Comparison of ENCODE assay signal across 10 mouse cellular contexts in genomic region chr9:53818760-53819159, GRCm38 (mm10). TPM values are rescaled to one million over a fixed set of nuclear protein-coding genes. Genes with fewer than 3 reads are reported as not detected.
DNase-seq lines count a peak whose midpoint lies in the region; ATAC-seq and TF ChIP-seq lines count a peak whose summit lies in the region.
"Had no signal": no experiment of that assay in that cellular context is flagged by ENCODE, and none has a peak within 500 bp of the region (broad histone marks: within the 10 kb centered on the region; RNA-seq: fewer than 3 reads in every experiment).

No protein-coding gene starts in this region.

- no peaks in the 10 kb centered on the region for H3K36me3 ChIP-seq in hindbrain, embryonic 11.5 days (ENCODE audit: control insufficient read depth, insufficient read depth, low read length)
- H3K36me3 ChIP-seq in hindbrain, embryonic 12.5 days = no peaks in the 10 kb centered on the region
- peaks cover 22% of the 10 kb centered on the region for H3K36me3 ChIP-seq in ES-Bruce4 (ENCODE audit: control insufficient read depth, insufficient read depth, low read length, poor library complexity, severe bottlenecking)
- no peaks in the 10 kb centered on the region for H3K36me3 ChIP-seq in midbrain, postnatal 0 days (ENCODE audit: insufficient read depth, low read length)
- H3K36me3 ChIP-seq: embryonic facial prominence, embryonic 12.5 days; limb, embryonic 13.5 days had no signal

- H3K4me3 ChIP-seq in hindbrain, embryonic 11.5 days (ENCODE audit: low read depth, low read length) = no peak overlapping the region
- no peak overlapping the region for H3K4me3 ChIP-seq in hindbrain, embryonic 12.5 days
- H3K4me3 ChIP-seq in ES-Bruce4 (ENCODE audit: low read depth, low read length) = no peak overlapping the region
- H3K4me3 ChIP-seq in midbrain, postnatal 0 days (ENCODE audit: low read depth, low read length) = no peak overlapping the region
- H3K4me3 ChIP-seq: embryonic facial prominence, embryonic 12.5 days; limb, embryonic 13.5 days had no signal

- no peak overlapping the region for H3K27ac ChIP-seq in hindbrain, embryonic 11.5 days (ENCODE audit: low read depth, low read length)
- no peak overlapping the region for H3K27ac ChIP-seq in hindbrain, embryonic 12.5 days
- no peak overlapping the region for H3K27ac ChIP-seq in ES-Bruce4 (ENCODE audit: insufficient read depth, low read length)
- no peak overlapping the region for H3K27ac ChIP-seq in midbrain, postnatal 0 days (ENCODE audit: low read depth, low read length)
- H3K27ac ChIP-seq: embryonic facial prominence, embryonic 12.5 days; limb, embryonic 13.5 days had no signal

- no peak overlapping the region for H3K9ac ChIP-seq in hindbrain, embryonic 11.5 days (ENCODE audit: low read depth, low read length)
- H3K9ac ChIP-seq in hindbrain, embryonic 12.5 days = no peak overlapping the region
- no peak overlapping the region for H3K9ac ChIP-seq in ES-Bruce4 (ENCODE audit: low read depth, poor library complexity, severe bottlenecking)
- H3K9ac ChIP-seq in midbrain, postnatal 0 days (replicated peaks; ENCODE audit: low read length, poor library complexity, severe bottlenecking) = no peak overlapping the region
- H3K9ac ChIP-seq: embryonic facial prominence, embryonic 12.5 days; limb, embryonic 13.5 days had no signal

- peak; percentile 66 for DNase-seq in hindbrain, embryonic 11.5 days (ENCODE audit: low spot score)
- peak; percentile 46 for DNase-seq in brain, adult 2 months (ENCODE audit: low read depth, low spot score)
- DNase-seq in forelimb bud, embryonic 11.5 days (ENCODE audit: low read depth, low spot score) = peak; percentile 32
- DNase-seq in layer of hippocampus, adult 9-11 months = peak; percentile 21
- DNase-seq in midbrain, postnatal 0 days (ENCODE audit: low spot score) = peak; percentile 54
- peak; percentile 36 for DNase-seq in testis, postnatal 14 days (ENCODE audit: low spot score)

- ATAC-seq in hindbrain, embryonic 11.5 days (ENCODE audit: low FRiP score) = no peak
- no peak for ATAC-seq in hindbrain, embryonic 12.5 days (ENCODE audit: low FRiP score)
- ATAC-seq in midbrain, postnatal 0 days (ENCODE audit: low FRiP score) = no peak

- H3K4me2 ChIP-seq in hindbrain, embryonic 11.5 days (replicated peaks; ENCODE audit: low read depth, low read length) = no peak overlapping the region
- no peak overlapping the region for H3K4me2 ChIP-seq in hindbrain, embryonic 12.5 days (replicated peaks)
- no peak overlapping the region for H3K4me2 ChIP-seq in midbrain, postnatal 0 days (ENCODE audit: low read depth, low read length, poor library complexity, severe bottlenecking)
- H3K4me2 ChIP-seq: embryonic facial prominence, embryonic 12.5 days; limb, embryonic 13.5 days had no signal

- 39% methylated on average over 4 of the region's 4 CpGs for WGBS in hindbrain, embryonic 11.5 days
- 38% methylated on average over 4 of the region's 4 CpGs for WGBS in hindbrain, embryonic 12.5 days
- WGBS in midbrain, postnatal 0 days = 42% methylated on average over 4 of the region's 4 CpGs

- no peaks in the 10 kb centered on the region for H3K9me3 ChIP-seq in hindbrain, embryonic 11.5 days (ENCODE audit: control insufficient read depth, low read length)
- no peaks in the 10 kb centered on the region for H3K9me3 ChIP-seq in hindbrain, embryonic 12.5 days (replicated peaks)
- H3K9me3 ChIP-seq in ES-Bruce4 (replicated peaks; ENCODE audit: control insufficient read depth, insufficient read depth, low read length, poor library complexity, severe bottlenecking) = no peaks in the 10 kb centered on the region
- no peaks in the 10 kb centered on the region for H3K9me3 ChIP-seq in midbrain, postnatal 0 days (ENCODE audit: low read length)
- H3K9me3 ChIP-seq: embryonic facial prominence, embryonic 12.5 days; limb, embryonic 13.5 days had no signal

- peak; percentile 27 for TF ChIP-seq CTCF in ES-Bruce4 (IDR thresholded peaks at IDR 0.05; ENCODE audit: low read depth, low read length)
- peak; percentile 74 for TF ChIP-seq CTCF in midbrain, postnatal 0 days (IDR thresholded peaks at IDR 0.05)

- TF ChIP-seq EP300 in ES-Bruce4 (IDR thresholded peaks at IDR 0.05; ENCODE audit: insufficient read depth, low read depth, low read length) = no peak

- no peak for TF ChIP-seq POLR2A in ES-Bruce4 (IDR thresholded peaks at IDR 0.05; ENCODE audit: insufficient read depth, low read length)

- no peaks in the 10 kb centered on the region for H3K27me3 ChIP-seq in hindbrain, embryonic 11.5 days (ENCODE audit: control insufficient read depth, insufficient read depth, low read length)
- H3K27me3 ChIP-seq in hindbrain, embryonic 12.5 days = no peaks in the 10 kb centered on the region
- no peaks in the 10 kb centered on the region for H3K27me3 ChIP-seq in ES-Bruce4 (ENCODE audit: control insufficient read depth, insufficient read depth, low read length, poor library complexity, severe bottlenecking)
- H3K27me3 ChIP-seq in midbrain, postnatal 0 days (ENCODE audit: insufficient read depth, low read length) = no peaks in the 10 kb centered on the region
- H3K27me3 ChIP-seq: embryonic facial prominence, embryonic 12.5 days; limb, embryonic 13.5 days had no signal

- no peaks in the 10 kb centered on the region for H3K4me1 ChIP-seq in hindbrain, embryonic 11.5 days (replicated peaks; ENCODE audit: control insufficient read depth, insufficient read depth, low read length)
- H3K4me1 ChIP-seq in hindbrain, embryonic 12.5 days = no peaks in the 10 kb centered on the region
- no peaks in the 10 kb centered on the region for H3K4me1 ChIP-seq in ES-Bruce4 (ENCODE audit: control insufficient read depth, insufficient read depth, low read length)
- H3K4me1 ChIP-seq in midbrain, postnatal 0 days (ENCODE audit: insufficient read depth, low read length) = no peaks in the 10 kb centered on the region
- H3K4me1 ChIP-seq: embryonic facial prominence, embryonic 12.5 days; limb, embryonic 13.5 days had no signal

RNA-seq across cellular contexts. Expression of gene Sln, which starts 31.2 kb away (rescaled TPM):
- 1.1 and 2.1 TPM in 2 replicates for polyA plus RNA-seq in hindbrain, embryonic 11.5 days (2014; fragmentation: Nextera tagmentation; extraction: Ambion mirVana)
- 1.3 and 6.3 TPM in 2 replicates for polyA plus RNA-seq in hindbrain, embryonic 12.5 days (2016; fragmentation: Nextera tagmentation; extraction: Ambion mirVana)
- polyA plus RNA-seq in ES-Bruce4 (2011; ENCODE audit: insufficient read depth, insufficient read length, low read depth, missing spikeins) = not detected in 2 replicates
- not detected in 2 replicates for total RNA-seq in midbrain, postnatal 0 days (2014; rRNA removed)
- polyA plus RNA-seq in midbrain, postnatal 0 days (2015; fragmentation: Nextera tagmentation; extraction: Ambion mirVana) = 0.15 TPM in 1 of 2 replicates, not detected in the other

RNA-seq across cellular contexts. Expression of gene Slc35f2, which starts 47.4 kb away (rescaled TPM):
- 2.1 and 3.3 TPM in 2 replicates for polyA plus RNA-seq in hindbrain, embryonic 11.5 days (2014; fragmentation: Nextera tagmentation; extraction: Ambion mirVana)
- polyA plus RNA-seq in hindbrain, embryonic 12.5 days (2016; fragmentation: Nextera tagmentation; extraction: Ambion mirVana) = 3.0 and 3.7 TPM in 2 replicates
- 52.8 and 53.7 TPM in 2 replicates for polyA plus RNA-seq in ES-Bruce4 (2011; ENCODE audit: insufficient read depth, insufficient read length, low read depth, missing spikeins)
- 14.8 and 15.4 TPM in 2 replicates for total RNA-seq in midbrain, postnatal 0 days (2014; rRNA removed)
- 15.3 and 16.5 TPM in 2 replicates for polyA plus RNA-seq in midbrain, postnatal 0 days (2015; fragmentation: Nextera tagmentation; extraction: Ambion mirVana)
